Mouse (Mus musculus) embryo, embryonic 9.5 days (tissue): ENCODE measurements around the gene Med16.

Experiments
- DNase-seq: peaks from one replicate; pipeline ENCODE4 v3.0.0-alpha.2; 2017; ENCODE audit errors: extremely low spot score

The Med16 gene

DNA sequence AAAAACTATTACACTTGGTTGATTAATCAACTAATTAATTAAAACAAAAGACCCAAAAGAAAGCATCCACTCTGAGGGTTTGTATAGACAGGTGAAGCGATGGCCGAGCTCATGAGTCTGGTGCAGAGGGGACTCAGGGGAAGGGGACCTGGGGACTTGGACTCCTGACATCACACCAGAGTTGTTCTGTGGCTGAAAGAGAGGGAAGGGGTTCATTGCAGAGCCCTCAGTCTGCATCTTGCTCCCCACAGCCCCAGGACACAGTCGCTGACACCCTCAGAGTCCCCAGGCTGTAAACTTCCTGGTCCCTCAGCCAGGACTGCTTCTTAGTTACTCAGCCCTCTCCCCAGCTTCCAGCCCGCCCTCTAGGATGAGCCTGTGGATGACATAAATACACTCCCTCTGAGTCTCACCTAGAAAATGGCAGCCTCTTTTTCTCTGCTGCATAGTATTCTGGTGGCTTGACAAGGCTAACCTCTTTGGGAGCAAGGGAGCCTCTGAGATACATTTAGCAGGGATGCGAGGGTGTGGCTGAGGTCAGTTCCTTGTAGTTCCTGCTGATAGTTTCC lies 8.9 kb upstream of the Med16 start:
- no peak for DNase-seq

DNA sequence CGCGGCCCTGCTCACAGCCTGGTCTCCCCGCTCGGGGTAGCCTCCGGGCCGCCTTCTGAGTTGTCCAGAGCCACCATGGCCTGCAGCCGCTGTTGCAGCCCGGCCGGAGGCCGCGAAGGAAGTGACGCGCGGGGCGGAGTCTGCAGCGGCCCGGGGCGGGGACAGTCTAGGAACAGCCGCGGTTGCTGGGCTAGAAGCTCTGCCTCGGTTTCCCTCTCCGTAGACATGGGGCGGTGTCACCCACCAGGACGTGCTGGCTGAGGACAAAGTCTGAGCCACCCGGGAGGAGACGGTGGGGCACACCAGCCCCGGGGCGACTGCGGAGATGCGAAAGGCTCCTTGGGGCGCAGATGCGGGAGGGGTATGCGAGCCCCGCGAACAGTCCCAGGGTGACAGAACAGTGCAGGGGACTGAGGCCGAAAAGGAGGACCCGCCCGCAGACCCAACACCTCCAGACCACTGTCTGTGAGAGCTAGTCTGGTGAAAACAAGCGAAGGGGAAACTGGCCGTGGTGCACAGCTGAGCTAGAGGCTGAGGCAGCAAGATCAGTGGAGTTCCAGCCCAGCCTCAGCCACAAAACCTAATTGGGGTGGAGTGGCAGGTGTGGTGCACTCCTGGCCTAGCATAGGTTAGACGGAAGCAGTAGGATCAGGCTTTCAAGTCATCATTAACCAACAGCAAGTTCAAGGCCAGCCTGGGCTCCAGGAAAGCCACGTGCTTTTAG lies 8.2 kb upstream of the Med16 start, which contains the start of gene Kiss1r:
TSS of gene Kiss1r (plus strand) at position 164 of the 724 bp plus-strand sequence.
- DNase-seq, result peak; percentile 88

DNA sequence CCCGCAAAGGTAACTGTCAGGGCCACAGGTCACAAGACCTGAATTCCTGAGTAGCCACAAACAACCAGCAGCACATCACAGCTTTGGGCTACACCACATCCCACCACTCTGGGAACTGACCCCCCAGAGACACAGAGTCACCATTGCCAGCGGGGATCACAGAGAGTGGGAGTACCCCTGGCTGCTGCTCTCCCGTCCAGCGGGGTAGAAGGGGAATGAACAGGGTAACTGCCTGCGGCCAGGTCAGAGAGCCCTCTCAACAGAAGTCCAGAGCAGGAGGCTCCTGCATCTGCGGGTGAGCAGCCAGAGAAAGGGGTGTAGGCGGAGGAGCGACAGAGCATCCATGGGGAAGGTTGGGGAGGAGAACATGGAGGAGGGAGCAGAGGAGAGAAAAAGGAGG lies 7.4 kb upstream of the Med16 start:
- DNase-seq, result no peak

DNA sequence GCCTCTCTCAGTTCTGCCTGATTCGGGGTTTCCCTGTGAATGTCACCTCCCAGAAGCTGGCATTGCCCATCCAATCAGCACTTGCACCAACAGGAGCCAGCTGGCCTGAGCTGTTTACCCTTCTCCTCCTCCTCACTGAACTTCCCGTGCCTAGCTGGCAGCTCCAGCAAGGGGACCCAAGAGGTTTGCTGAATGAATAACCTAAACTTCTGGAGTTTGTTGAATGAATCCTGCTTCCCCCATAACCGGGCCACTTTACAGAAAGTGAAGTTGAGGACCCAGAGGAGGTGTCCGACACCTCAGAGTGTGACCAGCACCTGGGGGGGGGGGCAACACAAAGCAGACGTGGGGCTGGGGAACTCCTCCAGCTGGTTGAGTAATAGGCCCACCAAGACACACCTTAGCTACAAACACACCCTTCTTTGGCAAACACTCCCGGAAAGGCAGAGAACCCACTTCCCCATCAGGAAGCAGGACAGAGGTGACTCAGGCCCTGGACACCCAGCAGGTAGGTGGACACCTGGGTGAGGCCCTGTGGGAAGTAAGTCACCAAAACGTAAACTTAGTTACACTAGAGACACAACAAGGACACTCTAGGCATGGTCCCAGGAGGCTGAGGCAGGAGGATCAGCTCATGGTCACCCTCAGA lies 6.3 kb upstream of the Med16 start:
- no peak for DNase-seq

DNA sequence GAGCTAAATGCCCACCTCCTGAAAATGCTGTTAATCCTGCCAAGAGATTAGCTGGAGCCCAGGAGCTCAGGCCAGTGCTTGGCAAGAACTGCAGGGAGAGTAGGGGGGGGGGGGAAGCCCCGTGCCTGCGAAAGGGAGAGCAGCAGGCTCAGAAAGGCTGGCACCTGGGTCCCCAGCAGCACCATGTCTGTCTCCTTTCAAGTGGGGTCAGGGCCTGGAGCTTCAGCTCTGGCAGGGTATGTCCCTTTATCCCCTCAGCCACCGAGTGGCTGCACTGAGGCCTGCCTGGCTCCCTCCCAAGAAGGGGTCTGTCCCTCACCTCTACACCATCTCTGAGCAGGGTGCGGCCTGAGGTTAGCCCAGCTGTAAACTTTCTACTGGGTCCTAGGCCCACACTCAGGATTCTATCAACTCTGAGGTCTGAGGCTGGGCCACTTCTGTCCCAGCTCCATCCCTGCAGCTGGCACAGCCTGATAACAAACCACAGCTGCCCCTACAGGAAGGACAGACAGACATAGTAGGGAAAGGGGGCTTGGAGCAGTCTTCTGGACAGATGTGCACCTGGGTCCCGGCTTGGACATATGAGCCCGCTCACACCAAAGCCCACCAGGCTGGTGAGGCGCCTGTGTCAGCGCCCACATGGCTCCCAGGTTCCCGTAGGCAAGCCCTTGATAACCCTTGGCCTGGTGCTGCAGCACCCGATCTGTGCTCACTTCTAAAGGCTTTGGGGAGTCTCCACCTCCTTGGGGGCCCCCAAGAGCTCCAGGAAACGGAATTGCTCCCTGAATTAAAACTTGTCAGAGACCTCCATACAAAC lies 5.6 kb upstream of the Med16 start:
- no peak for DNase-seq

DNA sequence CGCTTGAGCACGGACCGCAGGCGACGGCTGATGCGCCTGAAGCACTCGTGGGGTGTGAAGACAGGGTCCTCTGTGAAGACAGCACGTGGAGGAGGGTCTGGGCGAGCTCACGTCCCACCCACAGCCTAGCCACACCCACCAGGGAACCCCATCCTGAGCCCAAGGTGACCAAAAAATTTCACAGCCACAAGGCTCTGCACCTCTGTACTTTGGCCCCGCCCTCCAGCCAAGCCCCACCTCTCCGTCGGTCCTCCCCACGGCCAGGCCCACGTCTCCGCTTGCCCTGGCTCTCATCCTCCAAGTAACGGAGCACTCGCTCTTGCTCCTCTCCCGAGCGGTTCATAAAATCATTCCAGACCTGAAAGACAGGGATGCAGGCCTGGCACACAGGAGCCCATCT lies 3.7 kb upstream of the Med16 start:
- DNase-seq, result no peak

DNA sequence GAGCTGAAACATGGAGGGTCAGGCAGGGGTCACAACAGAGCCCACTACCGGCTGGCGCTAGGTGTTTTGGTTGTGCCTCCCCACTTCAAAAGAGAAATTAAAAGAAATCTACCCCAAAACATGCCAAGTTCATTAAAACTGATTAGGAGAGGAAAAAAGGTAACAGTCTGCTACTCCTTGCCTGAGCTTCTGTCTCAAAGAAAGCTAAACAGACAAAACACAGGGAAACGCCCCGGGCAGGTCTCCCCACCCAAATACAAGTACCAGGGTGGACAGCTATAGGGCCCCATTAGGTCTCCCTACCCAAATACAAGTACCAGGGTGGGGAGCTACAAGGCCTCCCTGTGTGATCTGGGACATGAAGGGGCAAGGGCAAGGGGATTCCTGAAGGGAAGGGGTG lies 1.8 kb upstream of the Med16 start, which contains the start of gene Gm26602:
TSS of gene Gm26602 (plus strand) at position 301 of the 400 bp plus-strand sequence.
- DNase-seq, result no peak

DNA sequence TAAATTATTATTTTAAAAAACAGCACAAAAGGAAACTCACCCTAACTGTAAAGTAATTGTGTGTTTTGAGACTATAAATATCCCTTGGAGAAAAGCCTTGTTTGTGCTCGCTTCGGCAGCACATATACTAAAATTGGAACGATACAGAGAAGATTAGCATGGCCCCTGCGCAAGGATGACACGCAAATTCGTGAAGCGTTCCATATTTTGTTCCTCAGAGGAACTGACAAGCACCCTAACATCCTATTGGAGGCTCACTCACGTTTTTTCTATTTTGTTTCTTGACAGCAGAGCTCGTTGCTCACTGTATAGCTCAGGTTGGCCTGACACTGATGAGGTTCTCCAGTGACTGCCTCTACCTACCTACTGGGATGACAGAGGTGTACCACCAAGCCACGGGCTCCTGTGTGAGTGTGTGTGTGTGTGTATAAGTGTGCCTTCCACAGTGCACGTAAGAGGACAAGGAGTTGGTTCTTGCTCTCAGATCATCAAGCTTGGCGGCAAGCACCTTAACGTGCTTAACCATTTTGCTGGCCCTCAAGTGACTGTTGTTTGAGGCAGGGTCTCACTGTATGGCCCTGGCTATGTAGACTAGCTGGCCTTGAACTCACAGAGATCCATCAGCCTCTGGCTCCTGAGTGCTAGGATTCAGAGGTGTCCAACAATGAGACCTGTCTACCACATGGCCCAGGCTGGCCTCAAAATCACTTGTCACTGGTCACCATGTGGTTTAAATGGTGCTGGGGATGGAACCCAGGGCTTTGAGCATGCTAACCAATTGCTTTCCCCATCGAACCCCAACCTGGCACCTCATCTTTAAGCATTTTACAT lies 584 bp upstream of the Med16 start:
- peak; percentile 83 for DNase-seq

DNA sequence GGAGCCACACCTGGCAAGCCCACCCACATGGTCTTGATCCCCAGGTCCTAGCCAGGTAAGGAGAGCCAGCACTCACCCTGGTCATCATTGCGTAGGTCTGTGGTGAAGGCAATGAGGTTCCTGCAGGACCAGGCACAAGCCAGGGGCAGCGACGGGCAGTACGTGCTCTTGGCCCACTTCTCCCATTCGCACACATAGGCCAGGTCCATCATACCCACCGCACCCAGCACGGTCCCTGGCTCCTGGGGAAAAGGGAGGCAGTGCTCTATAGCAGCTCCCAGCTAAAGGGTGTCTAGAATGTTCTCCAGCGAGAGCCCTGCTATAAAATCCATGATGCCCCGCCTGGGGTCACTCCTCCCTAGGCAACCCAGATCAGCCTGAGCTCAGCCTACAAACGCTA lies 1.3 kb downstream of the Med16 start:
- DNase-seq, result no peak

DNA sequence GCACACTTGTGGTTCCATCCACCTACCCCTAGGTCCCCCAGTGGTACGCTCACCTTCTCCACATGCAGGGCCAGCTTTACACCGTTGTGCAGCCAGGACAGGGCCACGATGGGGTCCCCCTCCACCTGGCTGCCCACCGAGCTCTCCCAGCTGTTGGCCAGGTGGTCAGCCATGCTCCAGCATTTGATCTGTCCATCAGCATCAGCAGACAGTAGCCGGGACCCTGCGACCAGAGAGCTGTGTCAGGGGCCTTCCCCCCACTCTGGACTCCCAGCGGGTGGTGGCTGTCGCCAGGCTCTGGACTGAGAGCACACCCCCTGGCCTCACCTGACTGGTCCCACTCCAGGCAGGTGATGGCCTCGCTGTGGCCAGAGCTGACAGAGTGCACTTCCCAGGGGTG lies 2.0 kb downstream of the Med16 start:
- no peak for DNase-seq

DNA sequence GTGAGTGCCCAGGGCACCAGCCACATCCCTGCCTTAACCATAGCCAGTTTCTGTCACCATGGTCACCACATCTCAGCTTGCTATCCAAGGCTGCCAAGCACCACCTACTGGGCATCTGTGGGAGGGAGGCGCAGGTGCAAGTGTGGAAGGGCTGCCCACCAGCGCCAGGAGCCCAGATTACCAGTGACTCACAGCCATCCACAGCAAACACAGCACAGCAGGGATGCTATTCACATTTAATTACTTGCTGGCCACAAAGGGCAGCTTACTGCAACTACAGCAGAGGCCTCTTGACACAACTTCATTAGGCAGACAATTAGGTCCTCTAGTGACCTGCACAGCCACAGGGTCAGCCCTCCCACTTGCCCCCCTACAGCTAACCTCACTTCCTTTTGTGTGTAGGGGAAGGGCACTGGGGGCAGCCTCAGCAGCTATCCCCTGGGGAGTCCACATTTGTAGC lies 7.7 kb downstream of the Med16 start:
- DNase-seq, result no peak

DNA sequence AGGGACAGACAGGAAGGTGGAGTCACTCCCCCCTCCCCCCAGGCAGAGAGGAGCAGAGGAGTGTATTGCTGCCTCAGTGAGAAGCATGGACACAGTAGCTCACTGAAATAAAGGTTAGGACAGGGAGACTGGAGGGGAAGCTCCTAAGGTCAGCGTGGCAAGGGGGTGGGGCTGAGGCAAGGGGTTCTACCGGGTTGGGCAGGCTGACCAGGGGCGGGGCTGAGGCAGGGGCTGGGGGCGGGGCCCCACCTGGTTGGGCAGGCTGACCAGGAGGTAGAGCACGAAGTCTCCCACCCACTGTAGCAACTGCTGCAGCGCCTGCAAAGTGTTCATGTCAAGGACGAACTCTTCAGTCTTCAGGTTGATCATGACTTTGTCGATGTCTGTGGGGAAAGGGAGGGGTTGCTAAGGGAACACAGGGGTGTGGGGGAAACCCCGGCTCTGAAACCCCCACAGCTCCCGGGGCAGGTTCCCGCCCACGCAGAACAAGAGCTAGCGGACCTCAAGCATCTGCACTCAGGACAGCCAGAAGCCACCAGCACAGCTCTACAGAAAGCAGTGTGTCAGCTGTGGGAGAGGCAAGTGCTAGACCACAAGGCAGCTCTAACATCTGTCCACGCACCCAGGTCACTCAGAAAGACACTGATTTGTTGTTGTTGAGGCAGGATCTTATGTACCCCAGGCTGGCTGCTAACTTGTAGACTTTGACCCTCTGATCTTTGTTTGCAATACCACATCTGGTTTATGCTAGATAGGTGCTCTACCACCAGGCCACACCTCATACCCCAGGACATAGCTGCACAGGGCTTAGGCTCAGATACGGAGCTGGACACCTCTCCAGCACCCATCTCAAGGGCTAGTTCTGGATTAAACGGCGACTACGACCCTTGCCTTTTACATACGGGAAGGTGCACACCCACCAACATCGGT lies 11.1 kb downstream of the Med16 start:
- DNase-seq, result no peak

DNA sequence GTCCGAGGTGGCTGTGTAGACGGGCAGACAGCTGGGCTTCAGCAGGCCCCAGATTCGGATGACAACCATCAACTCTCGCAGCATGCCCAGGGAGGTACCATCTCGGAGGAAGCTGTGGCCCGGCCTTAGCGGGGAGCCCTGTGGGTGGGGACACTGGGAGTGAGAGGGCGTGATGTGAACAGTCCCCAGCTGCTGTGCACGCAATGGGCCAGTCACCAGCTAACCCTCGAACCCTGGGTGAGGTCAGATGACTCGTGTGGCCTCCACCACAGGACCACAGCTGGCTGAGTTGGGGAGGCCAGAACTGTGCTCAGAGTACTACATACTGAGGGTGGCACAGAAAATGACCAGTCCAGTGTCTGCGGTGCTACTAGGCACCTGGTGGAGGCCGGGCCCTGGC lies 11.9 kb downstream of the Med16 start:
- no peak for DNase-seq

DNA sequence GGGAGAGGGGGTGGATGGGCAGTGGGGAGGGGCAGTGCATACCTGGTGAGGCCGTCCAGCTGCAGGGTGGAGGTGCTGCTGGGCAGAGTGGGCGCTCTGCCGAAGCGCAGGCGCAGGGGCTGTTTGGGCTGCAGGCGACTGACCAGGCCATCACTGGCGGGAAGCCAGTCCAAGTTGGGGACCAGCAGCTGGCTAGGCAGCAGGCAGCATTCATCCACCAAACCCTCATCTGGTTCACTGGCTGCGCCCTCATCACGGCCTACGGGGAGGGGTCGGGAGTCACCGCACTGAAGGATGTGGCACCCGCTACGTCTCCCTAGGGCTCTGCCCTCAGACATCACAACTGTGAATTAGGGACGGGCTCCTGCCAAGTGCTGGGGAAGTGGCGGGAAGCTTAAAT lies 12.4 kb downstream of the Med16 start:
- no peak for DNase-seq

DNA sequence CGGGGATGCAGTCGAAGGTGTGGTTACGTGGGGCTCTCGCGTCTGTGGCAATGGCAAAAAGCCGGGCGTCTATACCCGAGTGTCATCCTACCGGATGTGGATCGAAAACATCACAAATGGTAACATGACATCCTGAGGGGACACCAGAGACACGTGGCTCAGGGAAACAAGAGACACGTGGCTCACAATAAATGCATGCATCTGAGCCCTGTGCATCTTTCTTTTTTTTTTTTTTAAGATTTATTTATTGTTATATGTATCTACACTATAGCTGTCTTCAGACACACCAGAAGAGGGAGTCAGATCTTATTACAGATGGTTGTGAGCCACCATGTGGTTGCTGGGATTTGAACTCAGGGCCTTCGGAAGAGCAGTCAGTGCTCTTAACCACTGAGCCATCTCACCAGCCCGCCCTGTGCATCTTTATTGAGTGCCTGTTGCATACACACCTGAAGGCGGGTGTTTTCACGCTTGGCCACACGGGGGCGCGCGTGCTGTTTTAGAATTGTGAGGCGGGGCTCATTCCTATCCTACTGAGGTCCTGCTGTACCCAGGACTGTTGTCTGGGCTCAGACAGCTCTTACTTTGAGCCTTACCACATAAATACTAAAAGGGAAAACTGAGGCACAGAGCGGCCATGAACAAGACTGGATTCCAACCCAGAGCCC lies 16.1 kb downstream of the Med16 start:
- DNase-seq, result peak; percentile 85

DNA sequence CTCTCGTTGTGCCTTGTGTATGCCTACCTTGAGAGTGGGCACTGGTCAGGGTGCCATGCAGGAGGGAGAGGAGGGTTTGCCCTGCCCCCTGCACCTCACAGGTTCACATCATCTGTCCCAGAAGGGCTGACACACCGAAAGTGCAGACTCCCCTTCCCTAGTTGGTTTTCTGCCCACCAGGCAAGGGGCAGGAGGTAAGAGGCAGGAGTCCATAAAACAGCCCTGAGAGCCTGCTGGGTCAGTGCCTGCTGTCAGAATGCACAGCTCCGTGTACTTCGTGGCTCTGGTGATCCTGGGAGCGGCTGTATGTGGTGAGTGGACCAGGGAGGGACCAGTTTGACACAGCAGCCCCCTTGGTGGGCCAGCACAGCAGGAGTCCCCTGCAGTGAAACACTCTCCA lies 18.1 kb downstream of the Med16 start, which contains the start of gene Cfd:
TSS of gene Cfd (plus strand) at position 184 of the 400 bp plus-strand sequence.
- no peak for DNase-seq

DNA sequence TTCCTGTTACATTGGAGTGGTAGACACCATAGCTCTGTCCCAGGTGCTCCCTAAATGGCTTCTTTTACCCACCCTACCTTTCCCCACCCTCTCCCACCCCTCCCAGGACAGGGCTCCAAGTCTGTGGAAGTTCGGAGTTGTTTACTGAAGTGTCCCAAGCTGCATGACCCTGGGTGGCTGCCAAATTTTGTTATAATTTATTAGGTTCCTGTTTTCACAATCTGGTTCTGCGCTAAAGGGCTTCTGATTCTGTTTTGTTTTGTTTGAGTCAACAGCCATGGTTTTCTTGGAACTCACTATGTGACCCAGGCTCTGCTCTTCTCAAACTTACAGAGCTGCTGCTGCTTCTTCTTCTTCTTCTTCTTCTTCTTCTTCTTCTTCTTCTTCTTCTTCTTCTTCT lies 19.3 kb downstream of the Med16 start:
- no peak for DNase-seq

DNA sequence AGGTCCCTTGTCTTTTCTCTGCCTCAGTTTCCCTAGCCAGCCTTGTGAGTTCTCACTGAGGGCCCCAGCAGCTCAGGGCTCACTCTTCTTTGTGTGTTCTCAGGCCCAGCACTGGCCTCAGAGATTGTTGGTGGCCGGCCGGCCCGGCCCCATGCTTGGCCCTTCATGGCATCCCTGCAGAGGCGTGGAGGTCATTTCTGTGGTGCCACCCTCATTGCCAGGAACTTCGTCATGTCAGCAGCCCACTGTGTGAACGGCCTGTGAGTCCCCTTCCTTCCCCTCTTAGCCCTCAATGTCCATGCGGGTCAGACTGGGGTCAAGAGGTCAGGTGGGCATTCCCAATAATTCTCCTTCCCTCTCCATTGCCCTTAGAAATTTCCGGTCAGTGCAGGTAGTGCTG lies 22.1 kb downstream of the Med16 start:
- DNase-seq, result no peak

DNA sequence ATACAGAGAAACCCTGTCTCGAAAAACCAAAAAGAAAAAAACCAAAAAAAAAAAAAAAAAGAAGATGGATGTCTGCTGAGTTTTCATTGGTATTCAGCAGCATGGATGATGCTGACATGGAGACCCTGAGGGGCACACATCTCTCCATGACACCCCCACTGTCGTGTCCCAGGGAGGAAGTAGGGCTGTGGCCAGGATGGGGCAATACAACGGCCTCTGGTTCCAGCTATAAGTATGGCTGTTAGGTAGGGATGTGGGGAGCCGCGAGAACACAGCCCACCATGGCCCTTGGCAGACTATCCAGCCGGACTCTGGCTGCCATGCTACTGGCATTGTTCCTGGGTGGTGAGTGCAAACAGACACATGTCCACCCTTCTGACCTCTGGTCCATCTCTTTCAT lies 22.7 kb downstream of the Med16 start, which contains the start of gene Elane:
TSS of gene Elane (plus strand) at position 194 of the 400 bp plus-strand sequence.
- no peak for DNase-seq
